Mouse (Mus musculus): ENCODE results near the gene Ckap2l.

The Ckap2l gene

GRCm38 (mm10) chr2:129265316-129265715, 31.7 kb downstream of the Ckap2l start:
- in situ Hi-C loops (cut with MboI; ENCODE audit: low sequenced_read_pairs): no loop called here

GRCm38 (mm10) chr2:129263073-129263472, 33.9 kb downstream of the Ckap2l start:
- in situ Hi-C loops (cut with MboI; ENCODE audit: low sequenced_read_pairs): no loop called here

- in situ Hi-C loops (cut with MboI; ENCODE audit: low sequenced_read_pairs): no loop called here
Observed at GRCm38 (mm10) chr2:129261151-129261794, 35.7 kb downstream of the Ckap2l start.

GRCm38 (mm10) chr2:129260646-129261045, 36.4 kb downstream of the Ckap2l start:
- in situ Hi-C loops (cut with MboI; ENCODE audit: low sequenced_read_pairs): no loop called here

- in situ Hi-C loops (cut with MboI; ENCODE audit: low sequenced_read_pairs): loop anchor here (10.0 kb wide), 1 partner anchor 84 kb away; no protein-coding TSS in a partner anchor
Observed at GRCm38 (mm10) chr2:129258475-129259211, 38.4 kb downstream of the Ckap2l start.

- in situ Hi-C loops (cut with MboI; ENCODE audit: low sequenced_read_pairs): loop anchor here (10.0 kb wide), 1 partner anchor 83 kb away; no protein-coding TSS in a partner anchor
Observed at GRCm38 (mm10) chr2:129258056-129258455, 39.0 kb downstream of the Ckap2l start.

- in situ Hi-C loops (cut with MboI; ENCODE audit: low sequenced_read_pairs): loop anchor here (10.0 kb wide), 1 partner anchor 81 kb away; no protein-coding TSS in a partner anchor
Observed at GRCm38 (mm10) chr2:129256006-129256405, 41.0 kb downstream of the Ckap2l start.

- in situ Hi-C loops (cut with MboI; ENCODE audit: low sequenced_read_pairs): loop anchor here (10.0 kb wide), 1 partner anchor 79 kb away; no protein-coding TSS in a partner anchor
Observed at GRCm38 (mm10) chr2:129254076-129254475, 42.9 kb downstream of the Ckap2l start.

- in situ Hi-C loops (cut with MboI; ENCODE audit: low sequenced_read_pairs): loop anchor here (10.0 kb wide), 1 partner anchor 79 kb away; no protein-coding TSS in a partner anchor
Observed at GRCm38 (mm10) chr2:129253631-129253970, 43.4 kb downstream of the Ckap2l start.

GRCm38 (mm10) chr2:129252836-129253630, 44.0 kb downstream of the Ckap2l start:
- in situ Hi-C loops (cut with MboI; ENCODE audit: low sequenced_read_pairs): loop anchor here (10.0 kb wide), 1 partner anchor 78 kb away; no protein-coding TSS in a partner anchor

- in situ Hi-C loops (cut with MboI; ENCODE audit: low sequenced_read_pairs): no loop called here
Observed at GRCm38 (mm10) chr2:129249321-129249720, 47.7 kb downstream of the Ckap2l start.

- in situ Hi-C loops (cut with MboI; ENCODE audit: low sequenced_read_pairs): no loop called here
Observed at GRCm38 (mm10) chr2:129247707-129248121, 49.3 kb downstream of the Ckap2l start.

- in situ Hi-C loops (cut with MboI; ENCODE audit: low sequenced_read_pairs): no loop called here
Observed at GRCm38 (mm10) chr2:129246924-129247323, 50.1 kb downstream of the Ckap2l start.

GRCm38 (mm10) chr2:129246436-129246835, 50.6 kb downstream of the Ckap2l start:
- in situ Hi-C loops (cut with MboI; ENCODE audit: low sequenced_read_pairs): no loop called here

GRCm38 (mm10) chr2:129245618-129246017, 51.4 kb downstream of the Ckap2l start:
- in situ Hi-C loops (cut with MboI; ENCODE audit: low sequenced_read_pairs): no loop called here

GRCm38 (mm10) chr2:129244446-129245120, 52.4 kb downstream of the Ckap2l start:
- in situ Hi-C loops (cut with MboI; ENCODE audit: low sequenced_read_pairs): no loop called here

- in situ Hi-C loops (cut with MboI; ENCODE audit: low sequenced_read_pairs): no loop called here
Observed at GRCm38 (mm10) chr2:129243786-129244185, 53.2 kb downstream of the Ckap2l start.

- in situ Hi-C loops (cut with MboI; ENCODE audit: low sequenced_read_pairs): no loop called here
Observed at GRCm38 (mm10) chr2:129243005-129243404, 54.0 kb downstream of the Ckap2l start.

- in situ Hi-C loops (cut with MboI; ENCODE audit: low sequenced_read_pairs): no loop called here
Observed at GRCm38 (mm10) chr2:129241845-129242833, 54.9 kb downstream of the Ckap2l start.

Data from CH12F3 (cell line).